Mouse (Mus musculus): ENCODE results near the gene Tbl1xr1. TPM values are rescaled to one million over a fixed set of nuclear protein-coding genes. Genes with fewer than 3 reads are reported as not detected.

Gene Tbl1xr1
- polyA plus RNA-seq, 1 experiment from 2014 or later = 20.9 TPM

DNA sequence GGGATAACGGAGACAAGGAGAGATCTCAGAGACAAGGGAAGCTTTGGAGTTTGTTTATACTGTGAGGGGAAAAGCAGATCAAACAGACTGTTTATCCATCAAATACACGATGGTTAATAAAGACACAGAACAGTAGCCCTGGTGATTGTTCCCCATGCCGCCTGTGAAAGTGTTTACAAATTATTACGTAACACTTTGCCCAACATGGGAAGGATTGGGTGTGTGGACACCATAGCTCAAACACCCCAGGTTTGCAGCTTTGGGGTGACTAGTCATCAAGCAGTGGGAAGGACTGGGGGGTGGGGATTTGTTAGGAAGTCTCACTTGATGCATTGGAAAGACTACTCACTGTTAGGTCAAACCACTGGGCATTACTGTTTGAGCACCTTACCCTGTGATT is 103.6 kb downstream of the Tbl1xr1 start:
- Histone ChIP-seq H3K9me3 (no peaks in the 10 kb centered on the region), H3K4me1 (no peaks in the 10 kb centered on the region), H3K9ac (no peak overlapping the region), H3K4me3 (replicated peaks) (no peak overlapping the region), H3K36me3 (no peaks in the 10 kb centered on the region), H3K4me2 (no peak overlapping the region), H3K27ac (no peak overlapping the region), H3K27me3 (replicated peaks) (no peaks in the 10 kb centered on the region)
- ATAC-seq (ENCODE audit: insufficient read depth, low FRiP score, low read depth) = no peak
- 49% methylated on average over 3 of the region's 4 CpGs for WGBS

DNA sequence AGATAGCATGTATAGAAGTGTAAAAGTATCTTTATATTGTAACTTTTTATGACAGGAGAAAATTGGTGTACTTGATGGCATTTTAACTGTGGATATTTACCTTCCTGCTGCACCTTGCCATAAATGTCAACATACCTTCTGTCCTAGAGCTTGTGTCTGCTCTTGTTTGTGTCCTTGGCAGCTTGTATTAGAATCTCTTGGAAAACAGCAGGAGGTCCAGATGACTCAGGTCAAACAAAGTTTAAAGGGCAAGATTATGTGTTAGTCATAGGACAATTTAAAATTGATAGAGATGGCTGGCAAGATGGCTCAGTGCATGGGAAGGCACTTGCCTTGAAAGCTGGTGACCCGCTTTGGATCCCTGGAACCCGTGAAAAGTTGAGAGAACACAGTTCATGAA is 104.6 kb downstream of the Tbl1xr1 start:
- H3K4me2 ChIP-seq = no peak overlapping the region
- 95% methylated on average over 2 of the region's 2 CpGs for WGBS
- H3K36me3 ChIP-seq = no peaks in the 10 kb centered on the region
- ATAC-seq (ENCODE audit: insufficient read depth, low FRiP score, low read depth) = no peak
- no peak overlapping the region for H3K27ac ChIP-seq
- H3K4me3 ChIP-seq (replicated peaks) = no peak overlapping the region
- H3K9me3 ChIP-seq = no peaks in the 10 kb centered on the region
- no peaks in the 10 kb centered on the region for H3K4me1 ChIP-seq
- no peak overlapping the region for H3K9ac ChIP-seq
- H3K27me3 ChIP-seq (replicated peaks) = no peaks in the 10 kb centered on the region

DNA sequence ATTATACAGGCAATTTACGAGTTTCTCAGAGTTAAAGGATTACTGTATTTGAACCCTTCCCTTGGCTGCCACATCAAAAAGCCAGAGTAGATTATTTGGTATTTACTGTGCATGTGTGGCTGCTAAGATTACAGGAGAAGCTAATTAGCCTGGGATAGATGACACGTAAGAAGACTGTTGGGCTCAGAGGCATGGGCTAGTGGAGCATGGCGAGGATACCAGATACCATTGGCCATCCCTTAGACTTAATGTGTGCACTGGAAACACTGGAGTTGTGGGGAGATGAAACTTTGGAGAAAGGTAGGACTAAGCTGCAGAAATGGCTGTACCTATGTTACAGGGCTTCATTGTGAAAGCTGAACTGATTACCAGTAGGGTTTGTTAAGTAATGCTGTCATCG is 108.8 kb downstream of the Tbl1xr1 start:
- Histone ChIP-seq H3K36me3 (no peaks in the 10 kb centered on the region), H3K9me3 (no peaks in the 10 kb centered on the region), H3K4me3 (replicated peaks) (no peak overlapping the region), H3K4me2 (no peak overlapping the region), H3K27ac (no peak overlapping the region), H3K9ac (no peak overlapping the region), H3K4me1 (no peaks in the 10 kb centered on the region), H3K27me3 (replicated peaks) (no peaks in the 10 kb centered on the region)
- WGBS = 96% methylated on average over 4 of the region's 4 CpGs
- ATAC-seq (ENCODE audit: insufficient read depth, low FRiP score, low read depth) = no peak

DNA sequence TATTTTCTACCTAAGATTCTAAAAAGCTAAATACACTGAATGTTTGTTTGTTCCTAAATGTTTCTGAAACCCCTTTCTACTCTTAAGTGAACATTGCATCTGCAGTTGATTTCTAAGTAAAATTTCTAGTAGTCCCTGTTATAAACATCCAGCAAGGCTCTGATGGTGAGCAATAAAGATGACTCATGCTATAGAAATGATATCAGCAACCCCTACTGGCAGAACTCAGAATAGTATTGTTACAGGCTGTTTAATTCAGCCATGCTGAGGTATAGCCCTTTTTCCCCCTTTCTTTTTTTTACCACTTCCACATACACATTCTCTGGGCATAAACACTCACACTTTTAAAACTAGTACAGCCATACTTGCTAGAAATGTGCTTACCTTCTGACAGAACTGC is 114.0 kb downstream of the Tbl1xr1 start:
- no peaks in the 10 kb centered on the region for H3K4me1 ChIP-seq
- no peak overlapping the region for H3K27ac ChIP-seq
- H3K4me3 ChIP-seq (replicated peaks) = no peak overlapping the region
- no peak overlapping the region for H3K9ac ChIP-seq
- ATAC-seq (ENCODE audit: insufficient read depth, low FRiP score, low read depth) = no peak
- H3K36me3 ChIP-seq = peaks cover 15% of the 10 kb centered on the region
- H3K27me3 ChIP-seq (replicated peaks) = no peaks in the 10 kb centered on the region
- H3K9me3 ChIP-seq = no peaks in the 10 kb centered on the region
- no peak overlapping the region for H3K4me2 ChIP-seq

DNA sequence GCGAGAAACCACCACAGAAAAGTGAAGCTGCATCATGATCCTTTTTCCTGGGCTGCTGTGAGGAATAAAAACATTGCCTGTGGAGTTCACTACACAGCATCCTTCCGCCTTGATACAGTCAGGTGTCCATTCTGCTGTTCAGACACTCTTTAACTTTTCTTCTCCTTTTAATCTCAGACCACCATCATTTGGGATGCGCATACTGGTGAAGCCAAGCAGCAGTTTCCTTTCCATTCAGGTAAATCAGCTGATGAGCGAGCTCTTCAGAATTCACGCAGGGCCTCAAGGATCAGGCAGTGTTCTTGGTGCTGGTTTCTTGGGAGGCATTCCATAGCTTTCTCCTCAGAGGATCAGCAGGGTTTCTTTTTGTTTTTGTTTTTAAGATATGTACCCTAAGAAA is 116.5 kb downstream of the Tbl1xr1 start:
- Histone ChIP-seq H3K4me2 (no peak overlapping the region), H3K9me3 (no peaks in the 10 kb centered on the region), H3K27me3 (replicated peaks) (no peaks in the 10 kb centered on the region), H3K36me3 (peaks cover 22% of the 10 kb centered on the region), H3K4me3 (replicated peaks) (no peak overlapping the region), H3K9ac (no peak overlapping the region), H3K4me1 (no peaks in the 10 kb centered on the region), H3K27ac (no peak overlapping the region)
- no peak for ATAC-seq (ENCODE audit: insufficient read depth, low FRiP score, low read depth)
- WGBS = 92% methylated on average over 5 of the region's 5 CpGs

DNA sequence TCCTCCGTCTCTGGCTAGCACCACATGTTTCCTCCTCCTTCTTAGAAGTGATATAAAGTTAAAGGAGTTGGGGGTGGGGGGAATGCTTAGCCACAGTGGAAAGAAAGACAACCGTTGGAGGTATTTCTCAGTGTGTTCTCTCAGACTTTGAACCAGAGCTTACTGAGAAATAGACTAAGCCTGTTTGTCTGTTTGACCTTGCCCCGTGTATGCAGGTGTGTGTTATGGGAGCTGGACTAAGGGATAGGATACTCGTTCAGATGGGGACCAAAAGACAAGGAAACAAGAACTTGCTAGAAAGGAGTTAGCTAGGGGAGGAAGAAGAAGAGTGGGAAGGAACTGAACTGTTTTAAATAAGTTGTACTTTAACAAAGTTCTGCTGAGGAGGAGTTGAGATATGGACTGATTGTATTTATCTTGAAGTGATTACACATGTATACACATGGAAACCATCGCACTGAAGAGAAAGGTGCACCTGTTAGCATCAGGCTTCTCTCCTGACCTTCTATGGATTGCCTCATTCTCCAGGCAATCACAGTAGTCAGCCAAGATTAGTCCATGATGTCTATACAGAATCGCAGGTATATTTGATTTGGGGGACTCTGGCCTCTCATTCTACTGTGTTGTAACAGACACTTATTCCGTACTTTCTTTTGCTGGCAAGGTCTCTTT is 117.9 kb downstream of the Tbl1xr1 start:
- Histone ChIP-seq H3K4me1 (no peaks in the 10 kb centered on the region), H3K27ac (no peak overlapping the region), H3K4me2 (no peak overlapping the region), H3K4me3 (replicated peaks) (no peak overlapping the region), H3K9ac (no peak overlapping the region), H3K36me3 (peaks cover 30% of the 10 kb centered on the region), H3K27me3 (replicated peaks) (no peaks in the 10 kb centered on the region), H3K9me3 (no peaks in the 10 kb centered on the region)
- ATAC-seq (ENCODE audit: insufficient read depth, low FRiP score, low read depth) = no peak
- WGBS = 74% methylated on average over 7 of the region's 7 CpGs

DNA sequence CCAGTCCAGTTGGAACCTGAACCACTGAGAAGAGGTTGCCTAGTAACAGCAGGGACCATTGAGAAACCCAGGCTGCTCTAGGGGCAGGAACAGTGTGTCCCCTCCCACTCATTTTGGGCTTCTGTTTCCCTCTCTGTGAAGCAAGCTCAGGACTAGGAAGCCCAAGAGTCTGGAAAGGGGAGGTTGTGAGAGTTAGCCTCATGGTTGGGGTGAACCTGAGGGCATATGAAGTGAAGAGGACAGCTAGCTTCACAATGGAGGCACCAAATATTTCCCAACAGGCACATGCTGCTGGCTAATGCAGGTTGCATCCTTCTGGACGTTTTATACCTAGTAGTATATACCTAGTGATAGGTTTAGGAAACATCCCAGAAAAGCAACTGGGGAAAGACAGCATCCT is 122.3 kb downstream of the Tbl1xr1 start:
- Histone ChIP-seq H3K9ac (no peak overlapping the region), H3K27ac (no peak overlapping the region), H3K36me3 (peaks cover 27% of the 10 kb centered on the region), H3K9me3 (no peaks in the 10 kb centered on the region), H3K27me3 (replicated peaks) (no peaks in the 10 kb centered on the region), H3K4me1 (no peaks in the 10 kb centered on the region), H3K4me2 (no peak overlapping the region), H3K4me3 (replicated peaks) (no peak overlapping the region)
- WGBS = 74% methylated on average over 1 of the region's 1 CpGs
- ATAC-seq (ENCODE audit: insufficient read depth, low FRiP score, low read depth) = no peak

DNA sequence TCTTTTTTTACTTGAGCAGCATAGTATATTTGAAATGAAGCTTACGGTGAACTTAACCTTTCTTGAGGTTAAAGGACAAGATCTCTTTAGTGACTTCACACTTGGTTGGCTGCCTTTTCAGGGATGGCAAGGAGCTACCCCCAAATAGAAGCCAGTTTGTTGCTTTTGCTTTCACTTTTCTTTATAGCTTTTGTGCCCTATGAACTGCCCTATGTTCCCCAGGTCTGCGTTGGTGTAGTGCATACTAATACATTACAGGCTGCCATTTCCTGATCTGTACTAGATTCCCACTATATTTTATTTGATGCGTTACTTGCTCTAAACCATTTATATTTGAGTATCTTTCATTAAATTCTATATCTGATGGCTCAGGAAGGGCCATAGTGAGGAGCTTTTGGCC is 127.7 kb downstream of the Tbl1xr1 start:
- Histone ChIP-seq H3K36me3 (peaks cover 18% of the 10 kb centered on the region), H3K9me3 (no peaks in the 10 kb centered on the region), H3K9ac (no peak overlapping the region), H3K27me3 (replicated peaks) (no peaks in the 10 kb centered on the region), H3K4me1 (no peaks in the 10 kb centered on the region), H3K27ac (no peak overlapping the region), H3K4me2 (no peak overlapping the region), H3K4me3 (replicated peaks) (no peak overlapping the region)
- 91% methylated on average over 3 of the region's 3 CpGs for whole genome bisulfite sequencing
- no peak for ATAC-seq (ENCODE audit: insufficient read depth, low FRiP score, low read depth)

DNA sequence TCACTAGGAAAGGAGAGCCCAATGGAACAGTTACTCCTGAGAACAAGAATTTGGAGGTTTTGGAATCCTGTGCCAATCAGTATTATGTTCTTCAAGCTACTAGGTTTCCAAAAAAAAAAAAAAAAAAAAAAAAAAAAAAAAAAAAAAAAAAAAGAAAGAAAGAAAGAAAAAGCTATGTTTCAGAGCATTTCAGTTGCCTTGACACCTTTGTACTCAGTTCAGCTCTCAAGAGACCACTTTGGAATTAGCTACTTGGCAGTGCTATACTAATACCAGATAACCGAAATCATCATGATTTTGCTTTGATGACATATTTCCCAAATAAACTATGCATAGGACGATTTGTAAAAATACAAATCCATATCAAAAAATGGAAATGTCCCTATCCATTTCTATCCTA is 145.1 kb downstream of the Tbl1xr1 start:
- WGBS = 77% methylated on average over 2 of the region's 2 CpGs
- no peaks in the 10 kb centered on the region for H3K36me3 ChIP-seq

DNA sequence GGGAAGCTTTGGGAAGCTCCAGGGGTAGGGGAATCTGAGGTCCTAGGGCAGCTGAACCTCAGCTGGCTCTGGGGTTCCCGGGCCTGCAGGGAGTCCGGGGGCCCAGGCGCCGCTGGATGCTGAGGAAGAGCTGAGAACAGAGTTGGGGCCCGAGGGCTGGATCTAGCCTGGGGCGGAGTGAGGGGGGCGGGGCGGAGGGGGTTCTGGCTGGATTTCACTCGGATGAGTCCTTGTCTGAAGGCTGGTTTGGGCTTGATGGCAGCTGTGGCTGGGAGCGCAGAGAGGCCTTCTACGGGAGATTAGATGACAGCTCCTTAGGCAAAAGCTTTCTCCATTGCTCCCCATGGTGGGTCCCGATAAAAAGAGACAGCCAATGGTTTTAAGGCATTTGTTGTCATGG is 145.9 kb downstream of the Tbl1xr1 start:
- no peaks in the 10 kb centered on the region for H3K9me3 ChIP-seq
- H3K9ac ChIP-seq = no peak overlapping the region
- no peaks in the 10 kb centered on the region for H3K27me3 ChIP-seq (replicated peaks)
- no peak overlapping the region for H3K27ac ChIP-seq
- 39% methylated on average over 12 of the region's 12 CpGs for WGBS
- H3K4me1 ChIP-seq = no peaks in the 10 kb centered on the region
- no peak overlapping the region for H3K4me3 ChIP-seq (replicated peaks)
- no peaks in the 10 kb centered on the region for H3K36me3 ChIP-seq
- H3K4me2 ChIP-seq = no peak overlapping the region
- no peak for ATAC-seq (ENCODE audit: insufficient read depth, low FRiP score, low read depth)

More for the DNA sequence above, 145.1 kb downstream of the Tbl1xr1 start:
- H3K9ac ChIP-seq = no peak overlapping the region
- H3K27me3 ChIP-seq (replicated peaks) = no peaks in the 10 kb centered on the region
- H3K4me2 ChIP-seq = no peak overlapping the region
- no peaks in the 10 kb centered on the region for H3K9me3 ChIP-seq
- H3K4me1 ChIP-seq = no peaks in the 10 kb centered on the region
- H3K4me3 ChIP-seq (replicated peaks) = no peak overlapping the region
- no peak for ATAC-seq (ENCODE audit: insufficient read depth, low FRiP score, low read depth)
- no peak overlapping the region for H3K27ac ChIP-seq

DNA sequence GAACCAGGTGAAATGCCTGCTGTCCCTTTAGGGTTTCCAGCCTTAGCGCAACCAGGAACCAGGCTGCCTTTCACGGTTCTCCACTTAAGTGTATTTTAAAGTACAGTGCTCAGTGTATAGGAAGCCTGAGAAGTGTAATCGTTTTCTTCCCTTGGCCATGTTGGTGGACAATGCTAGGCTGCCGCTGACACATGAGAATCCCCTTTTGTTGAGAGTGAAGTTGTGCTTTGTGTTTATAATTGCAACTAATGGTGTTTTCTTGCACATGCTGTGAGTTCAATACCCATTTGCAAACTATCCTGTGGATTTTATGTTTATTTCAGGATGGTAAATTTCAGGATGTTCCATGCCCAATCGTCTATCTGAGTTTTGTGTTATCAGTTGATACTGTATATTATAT is 146.6 kb downstream of the Tbl1xr1 start:
- Histone ChIP-seq H3K27ac (no peak overlapping the region), H3K27me3 (replicated peaks) (no peaks in the 10 kb centered on the region), H3K9ac (no peak overlapping the region), H3K36me3 (no peaks in the 10 kb centered on the region), H3K4me2 (no peak overlapping the region), H3K4me3 (replicated peaks) (no peak overlapping the region), H3K9me3 (no peaks in the 10 kb centered on the region), H3K4me1 (no peaks in the 10 kb centered on the region)
- no peak for ATAC-seq (ENCODE audit: insufficient read depth, low FRiP score, low read depth)
- WGBS = 88% methylated on average over 5 of the region's 5 CpGs

DNA sequence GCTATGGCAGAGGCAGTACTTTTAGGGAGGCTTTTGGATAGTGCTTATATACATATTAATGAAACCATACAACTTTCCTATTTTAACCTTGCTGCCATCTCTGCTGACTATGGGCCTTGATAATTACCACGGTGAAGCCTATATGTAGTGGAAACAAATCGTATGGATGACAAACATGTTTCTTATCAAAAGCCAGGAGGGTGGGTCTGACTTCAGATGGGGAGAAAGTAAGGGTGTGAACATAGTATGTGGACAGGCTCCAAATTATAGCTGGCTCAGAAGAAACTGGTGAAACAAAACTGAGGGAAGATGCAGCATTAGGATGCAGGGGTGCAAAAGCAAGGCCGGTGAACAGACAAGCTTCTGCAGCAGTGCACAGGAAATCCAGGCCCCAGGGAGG is 151.6 kb downstream of the Tbl1xr1 start:
- Histone ChIP-seq H3K4me1 (no peaks in the 10 kb centered on the region), H3K9me3 (no peaks in the 10 kb centered on the region), H3K27ac (no peak overlapping the region), H3K36me3 (no peaks in the 10 kb centered on the region), H3K4me3 (replicated peaks) (no peak overlapping the region), H3K27me3 (replicated peaks) (no peaks in the 10 kb centered on the region), H3K4me2 (no peak overlapping the region), H3K9ac (no peak overlapping the region)
- ATAC-seq (ENCODE audit: insufficient read depth, low FRiP score, low read depth) = no peak
- 69% methylated on average over 3 of the region's 3 CpGs for WGBS

DNA sequence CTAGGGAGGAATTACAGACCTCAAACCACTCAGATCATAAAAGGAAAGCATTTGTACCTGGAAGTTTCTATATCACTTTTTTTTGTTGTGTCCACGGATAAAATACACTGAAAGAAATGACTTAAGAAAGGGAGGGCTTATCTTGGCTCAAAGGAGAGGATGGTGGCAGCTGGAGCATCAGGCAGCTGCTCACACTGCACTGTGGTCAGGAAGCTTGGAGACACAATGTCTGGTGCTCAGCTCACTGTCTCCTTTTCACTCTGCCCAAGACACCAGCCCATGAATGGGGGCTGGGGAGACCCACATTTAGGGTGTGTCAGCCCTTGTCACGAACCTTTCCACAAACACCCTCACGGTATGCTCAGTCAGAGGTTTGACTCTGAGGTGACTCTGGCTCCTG is 154.2 kb downstream of the Tbl1xr1 start:
- Histone ChIP-seq H3K4me1 (no peaks in the 10 kb centered on the region), H3K27me3 (replicated peaks) (no peaks in the 10 kb centered on the region), H3K36me3 (no peaks in the 10 kb centered on the region), H3K27ac (no peak overlapping the region), H3K4me3 (replicated peaks) (no peak overlapping the region), H3K4me2 (no peak overlapping the region), H3K9me3 (no peaks in the 10 kb centered on the region), H3K9ac (no peak overlapping the region)
- WGBS = 50% methylated on average over 3 of the region's 3 CpGs
- no peak for ATAC-seq (ENCODE audit: insufficient read depth, low FRiP score, low read depth)

Measured in stomach, embryonic 15.5 days (tissue).